10 mouse cellular contexts compared by ENCODE assay signal in genomic region chr1:21008891-21009290, GRCm38 (mm10). TPM values are rescaled to one million over a fixed set of nuclear protein-coding genes. Genes with fewer than 3 reads are reported as not detected.
DNase-seq lines count a peak whose midpoint lies in the region; ATAC-seq and TF ChIP-seq lines count a peak whose summit lies in the region.
"Had no signal": no experiment of that assay in that cellular context is flagged by ENCODE, and none has a peak within 500 bp of the region (broad histone marks: within the 10 kb centered on the region; RNA-seq: fewer than 3 reads in every experiment).

No protein-coding gene starts in this region.

- WGBS in limb, embryonic 13.5 days: 75% methylated on average over 4 of the region's 4 CpGs
- 74% methylated on average over 4 of the region's 4 CpGs for WGBS in limb, embryonic 10.5 days
- WGBS in lung, postnatal 0 days: 47% methylated on average over 4 of the region's 4 CpGs
- 62% methylated on average over 4 of the region's 4 CpGs for WGBS in liver, postnatal 0 days (ENCODE audit: insufficient replicate concordance)

- H3K9me3 ChIP-seq in limb, embryonic 13.5 days: no peaks in the 10 kb centered on the region
- no peaks in the 10 kb centered on the region for H3K9me3 ChIP-seq in limb, embryonic 10.5 days (replicated peaks)
- H3K9me3 ChIP-seq in lung, postnatal 0 days (ENCODE audit: low read length): no peaks in the 10 kb centered on the region
- no peaks in the 10 kb centered on the region for H3K9me3 ChIP-seq in liver, postnatal 0 days (ENCODE audit: low read length)
- H3K9me3 ChIP-seq: limb, embryonic 15.5 days had no signal

- TF ChIP-seq EP300 in lung, postnatal 0 days (IDR thresholded peaks at IDR 0.05): peak; percentile 28; the same call in 1 of the 2 replicates
- no peak for TF ChIP-seq EP300 in liver, postnatal 0 days (IDR thresholded peaks at IDR 0.05; ENCODE audit: low read depth)

- H3K4me3 ChIP-seq in limb, embryonic 13.5 days: no peak overlapping the region
- no peak overlapping the region for H3K4me3 ChIP-seq in limb, embryonic 10.5 days
- no peak overlapping the region for H3K4me3 ChIP-seq in lung, postnatal 0 days (ENCODE audit: low read depth, low read length)
- H3K4me3 ChIP-seq in liver, postnatal 0 days (ENCODE audit: low read depth, low read length): no peak overlapping the region
- H3K4me3 ChIP-seq: erythroblast, embryonic 14.5 days; limb, embryonic 15.5 days had no signal

- TF ChIP-seq CTCF in lung, postnatal 0 days (IDR thresholded peaks at IDR 0.05): peak; percentile 24; the same call in 1 of the 2 replicates
- TF ChIP-seq CTCF in liver, postnatal 0 days (IDR thresholded peaks at IDR 0.05; ENCODE audit: low read depth): no peak

- peak; percentile 46; the same call in 1 of the 2 replicates for ATAC-seq in limb, embryonic 13.5 days (ENCODE audit: low FRiP score, low read depth)
- peak; percentile 93 for ATAC-seq in lung, postnatal 0 days
- no peak for ATAC-seq in liver, postnatal 0 days

- intact Hi-C loops in gastrocnemius, postnatal 14 days (cut with DNase I; ENCODE audit: low total_unique reads): no loop called here

- H3K4me2 ChIP-seq in limb, embryonic 13.5 days (replicated peaks): no peak overlapping the region
- H3K4me2 ChIP-seq in lung, postnatal 0 days (replicated peaks; ENCODE audit: low read depth, low read length): no peak overlapping the region
- no peak overlapping the region for H3K4me2 ChIP-seq in liver, postnatal 0 days (ENCODE audit: low read depth, low read length)
- H3K4me2 ChIP-seq: limb, embryonic 15.5 days had no signal

- H3K9ac ChIP-seq in limb, embryonic 13.5 days: no peak overlapping the region
- no peak overlapping the region for H3K9ac ChIP-seq in lung, postnatal 0 days (replicated peaks; ENCODE audit: low read depth)
- no peak overlapping the region for H3K9ac ChIP-seq in liver, postnatal 0 days (replicated peaks)
- H3K9ac ChIP-seq: limb, embryonic 15.5 days had no signal

- H3K36me3 ChIP-seq in limb, embryonic 13.5 days: peaks cover 87% of the 10 kb centered on the region
- H3K36me3 ChIP-seq in limb, embryonic 10.5 days: peaks cover 52% of the 10 kb centered on the region
- H3K36me3 ChIP-seq in lung, postnatal 0 days (ENCODE audit: insufficient read depth, low read length): peaks cover 11% of the 10 kb centered on the region
- H3K36me3 ChIP-seq in liver, postnatal 0 days (replicated peaks; ENCODE audit: insufficient read depth, low read length): peaks cover 41% of the 10 kb centered on the region

- no peaks in the 10 kb centered on the region for H3K4me1 ChIP-seq in limb, embryonic 13.5 days
- 0 out of 2 replicates have a peak, but pooled peaks cover 3% of the 10 kb centered on the region for H3K4me1 ChIP-seq in limb, embryonic 10.5 days
- no peaks in the 10 kb centered on the region; the same call in 1 of the 2 replicates for H3K4me1 ChIP-seq in lung, postnatal 0 days (ENCODE audit: insufficient read depth, low read depth, low read length)
- peaks cover 6% of the 10 kb centered on the region; the same call in 1 of the 2 replicates for H3K4me1 ChIP-seq in liver, postnatal 0 days (ENCODE audit: insufficient read depth)

- DNase-seq in limb, embryonic 10.5 days (ENCODE audit: low spot score): no peak
- peak; percentile 76 for DNase-seq in adipocyte (ENCODE audit: low spot score)
- peak; percentile 74 for DNase-seq in gastrocnemius, postnatal 14 days
- DNase-seq in lung, postnatal 0 days (ENCODE audit: low spot score): peak; percentile 82
- DNase-seq in left cerebral cortex, adult 11 months (ENCODE audit: low spot score): no peak
- DNase-seq in liver, postnatal 0 days: no peak
- DNase-seq in B cell, adult 2 months: no peak

- no peak overlapping the region for H3K27ac ChIP-seq in limb, embryonic 13.5 days
- no peak overlapping the region for H3K27ac ChIP-seq in limb, embryonic 10.5 days
- peak overlapping the region; percentile 81 for H3K27ac ChIP-seq in lung, postnatal 0 days (ENCODE audit: low read length)
- H3K27ac ChIP-seq in liver, postnatal 0 days (ENCODE audit: low read depth): no peak overlapping the region

- H3K27me3 ChIP-seq in limb, embryonic 13.5 days: no peaks in the 10 kb centered on the region
- H3K27me3 ChIP-seq in limb, embryonic 10.5 days (ENCODE audit: low read depth, poor library complexity, severe bottlenecking): no peaks in the 10 kb centered on the region
- no peaks in the 10 kb centered on the region for H3K27me3 ChIP-seq in lung, postnatal 0 days (replicated peaks; ENCODE audit: insufficient read depth, low read length)
- no peaks in the 10 kb centered on the region for H3K27me3 ChIP-seq in liver, postnatal 0 days (ENCODE audit: insufficient read depth, low read length)
- H3K27me3 ChIP-seq: limb, embryonic 15.5 days had no signal

RNA-seq across cellular contexts. Expression of gene Efhc1, which starts 57.5 kb away (rescaled TPM):
- 1.9 and 3.1 TPM in 2 replicates for polyA plus RNA-seq in limb, embryonic 13.5 days (2015; fragmentation: Nextera tagmentation; extraction: Ambion mirVana)
- polyA plus RNA-seq in limb, embryonic 10.5 days (2016; fragmentation: Nextera tagmentation; extraction: Ambion mirVana): 1.5 and 1.7 TPM in 2 replicates
- 1 to 10 TPM in 1 of 2 experiments, under 1 TPM in 1; 0.97 to 1.2 TPM for total RNA-seq in gastrocnemius, postnatal 14 days (2021)
- 8.4 and 10.3 TPM in 2 replicates for polyA plus RNA-seq in lung, postnatal 0 days (2015; fragmentation: Nextera tagmentation; extraction: Ambion mirVana)
- 0.34 and 0.39 TPM in 2 replicates for polyA plus RNA-seq in liver, postnatal 0 days (2015; fragmentation: Nextera tagmentation; extraction: Ambion mirVana)
- polyA plus RNA-seq: erythroblast, embryonic 14.5 days had no signal

Comparison
In these comparisons a context has a peak if more than half of its experiments do, and no peak if none do; other contexts are left out.
1. DNase-seq: peak in adipocyte (single experiment), gastrocnemius, postnatal 14 days (single experiment) and lung, postnatal 0 days (single experiment); none in limb, embryonic 10.5 days (single experiment), left cerebral cortex, adult 11 months (single experiment), liver, postnatal 0 days (single experiment) and B cell, adult 2 months (0 of 2).